Mouse (Mus musculus) embryonic facial prominence, embryonic 11.5 days (tissue): ENCODE data around the gene Mob1b. TPM values are rescaled to one million over a fixed set of nuclear protein-coding genes. Genes with fewer than 3 reads are reported as not detected.
"Not testable (repeated sequence)": the region's sequence is repeated elsewhere in the genome, so short reads cannot be mapped to it uniquely, and the experiment has no call there.

ENCODE experiments used
- ATAC-seq: fragments of 200-750 bp; cut with Nextera tagmentation; replicated peaks from 2 replicates; pipeline ENCODE4 v1.8.0; 2017; ENCODE audit warnings: low read depth; ENCODE audit not compliant: insufficient number of reproducible peaks, low FRiP score, low TSS enrichment
- DNase-seq: peaks from one replicate; pipeline ENCODE4 v3.0.0-alpha.2; 2015; ENCODE audit warnings: low spot score
- H3K27ac ChIP-seq: fragments of 300-500 bp; sonication (generic); replicated peaks from 2 replicates; pipeline ENCODE4 v1.5.1; 2014; ENCODE audit warnings: mild to moderate bottlenecking, low read depth, low read length, control low read depth
- H3K27me3 ChIP-seq: fragments of 300-500 bp; sonication (generic); 2 replicates; pipeline ENCODE4 v1.6.1; 2014; ENCODE audit warnings: mild to moderate bottlenecking, low read length, moderate library complexity, mixed read lengths; ENCODE audit not compliant: control insufficient read depth, insufficient read depth
- H3K36me3 ChIP-seq: fragments of 300-500 bp; sonication (generic); replicated peaks from 2 replicates; pipeline ENCODE4 v1.6.1; 2014; ENCODE audit warnings: low read depth, mild to moderate bottlenecking, low read length, moderate library complexity, mixed read lengths; ENCODE audit not compliant: control insufficient read depth, insufficient read depth
- H3K4me1 ChIP-seq: fragments of 300-500 bp; sonication (generic); 2 replicates; pipeline ENCODE4 v1.6.1; 2014; ENCODE audit warnings: low read length, mixed read lengths; ENCODE audit not compliant: control insufficient read depth, insufficient read depth
- H3K4me2 ChIP-seq: fragments of 300-500 bp; sonication (generic); 2 replicates; pipeline ENCODE4 v1.6.1; 2014; ENCODE audit warnings: low read depth, mild to moderate bottlenecking, control low read depth, low read length, moderate library complexity
- H3K4me3 ChIP-seq: fragments of 300-500 bp; sonication (generic); 2 replicates; pipeline ENCODE4 v1.5.1; 2014; ENCODE audit warnings: low read depth, low read length, control low read depth
- H3K9ac ChIP-seq: fragments of 300-500 bp; sonication (generic); replicated peaks from 2 replicates; pipeline ENCODE4 v1.6.1; 2014; ENCODE audit warnings: mild to moderate bottlenecking, control low read depth, low read length
- H3K9me3 ChIP-seq: fragments of 300-500 bp; sonication (generic); replicated peaks from 2 replicates; pipeline ENCODE4 v1.6.1; 2016; ENCODE audit warnings: mild to moderate bottlenecking, low read length, inconsistent platforms, mixed read lengths; ENCODE audit not compliant: control insufficient read depth
- WGBS: fragments of 180-500 bp; shearing (Covaris S2); extraction: QIAGEN DNeasy Blood & Tissue Kit; methylation state at CpG from one replicate; pipeline ENCODE4 v1.1.7; 2014; 5-methylcytosine and 5-hydroxymethylcytosine counted together
- polyA plus RNA-seq: library from polyadenylated mRNA; unstranded; fragments of >200 nt; fragmentation: Nextera tagmentation; extraction: Ambion mirVana; gene quantifications from 2 replicates; pipeline ENCODE4 v1.2.1, GENCODE M21; 2014

Mob1b gene
- polyA plus RNA-seq, 1 experiment from 2014 or later: 13.7 TPM

DNA sequence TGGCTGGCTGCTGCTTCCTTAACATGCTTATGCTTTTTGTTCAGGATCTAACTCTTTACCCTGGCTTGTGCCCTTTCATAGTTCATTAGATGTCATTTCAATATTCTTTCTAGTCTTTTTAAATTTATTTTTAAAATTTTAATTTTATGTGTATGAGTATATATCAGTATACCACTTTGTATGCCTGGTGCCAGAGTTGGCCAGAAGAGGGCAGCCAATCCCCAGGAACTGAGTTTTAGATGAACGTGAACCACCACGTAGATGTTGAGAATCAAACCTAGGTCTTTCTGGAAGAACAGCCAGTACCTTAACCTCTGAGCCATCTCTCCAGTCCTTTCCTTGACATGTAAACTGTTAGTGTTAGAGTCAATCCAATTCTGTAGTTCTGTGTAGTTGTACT lies 14.1 kb downstream of the Mob1b start:
- Histone ChIP-seq H3K9me3 (no peaks in the 10 kb centered on the region), H3K4me3 (no peak overlapping the region), H3K4me1 (no peaks in the 10 kb centered on the region), H3K4me2 (no peak overlapping the region), H3K27me3 (no peaks in the 10 kb centered on the region), H3K9ac (no peak overlapping the region), H3K27ac (no peak overlapping the region), H3K36me3 (no peaks in the 10 kb centered on the region)
- ATAC-seq: no peak
- DNase-seq: no peak
- 96% methylated on average over 2 of the region's 2 CpGs for WGBS

DNA sequence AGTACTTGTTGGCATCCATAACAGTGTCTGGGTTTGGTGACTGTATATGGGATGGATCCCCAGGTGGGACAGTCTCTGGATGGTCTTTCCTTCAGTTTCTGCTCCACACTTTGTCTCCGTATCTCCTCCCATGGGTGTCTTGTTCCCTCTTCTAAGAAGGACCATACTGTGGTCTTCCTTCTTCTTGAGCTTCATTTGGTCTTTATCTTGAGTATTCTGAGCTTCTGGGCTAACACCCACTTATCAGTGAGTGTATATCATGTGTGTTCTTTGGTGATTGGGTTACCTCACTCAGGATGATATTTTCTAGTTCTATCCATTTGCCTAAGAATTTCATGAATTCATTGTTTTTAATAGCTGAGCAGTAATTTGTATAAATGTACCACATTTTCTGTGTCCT lies 20.4 kb downstream of the Mob1b start:
- not testable (repeated sequence) for ATAC-seq, H3K36me3 ChIP-seq, H3K9ac ChIP-seq, H3K4me2 ChIP-seq, H3K4me3 ChIP-seq, H3K4me1 ChIP-seq, H3K27me3 ChIP-seq, DNase-seq, H3K27ac ChIP-seq, H3K9me3 ChIP-seq
- 85% methylated on average over 1 of the region's 1 CpGs for WGBS

DNA sequence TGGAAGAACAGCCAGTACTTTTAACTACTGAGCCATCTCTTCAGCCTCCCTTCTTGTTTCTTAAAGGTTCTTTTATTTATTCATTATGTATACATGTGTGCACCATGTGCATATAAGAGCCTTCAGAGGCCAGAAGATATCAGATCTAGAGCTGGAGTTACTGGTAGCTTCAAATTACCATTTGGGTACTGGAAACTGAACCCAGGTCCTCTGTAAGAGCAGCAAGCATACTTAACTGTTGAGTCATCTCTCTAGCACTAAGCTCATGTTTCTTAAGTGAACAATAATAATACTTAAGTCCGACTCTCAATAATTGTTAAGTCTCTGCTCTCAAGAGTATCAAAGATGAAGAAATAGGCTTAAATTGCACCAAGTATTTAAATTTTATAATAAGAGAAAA lies 27.1 kb downstream of the Mob1b start:
- WGBS: 73% methylated on average over 1 of the region's 1 CpGs
- ATAC-seq (no peak), DNase-seq (no peak)
- H3K9me3 ChIP-seq: no peaks in the 10 kb centered on the region
- H3K27me3 ChIP-seq: no peaks in the 10 kb centered on the region
- H3K4me1 ChIP-seq: no peaks in the 10 kb centered on the region
- H3K27ac ChIP-seq: no peak overlapping the region
- no peak overlapping the region for H3K4me3 ChIP-seq
- H3K36me3 ChIP-seq: no peaks in the 10 kb centered on the region
- H3K9ac ChIP-seq: no peak overlapping the region
- H3K4me2 ChIP-seq: no peak overlapping the region

DNA sequence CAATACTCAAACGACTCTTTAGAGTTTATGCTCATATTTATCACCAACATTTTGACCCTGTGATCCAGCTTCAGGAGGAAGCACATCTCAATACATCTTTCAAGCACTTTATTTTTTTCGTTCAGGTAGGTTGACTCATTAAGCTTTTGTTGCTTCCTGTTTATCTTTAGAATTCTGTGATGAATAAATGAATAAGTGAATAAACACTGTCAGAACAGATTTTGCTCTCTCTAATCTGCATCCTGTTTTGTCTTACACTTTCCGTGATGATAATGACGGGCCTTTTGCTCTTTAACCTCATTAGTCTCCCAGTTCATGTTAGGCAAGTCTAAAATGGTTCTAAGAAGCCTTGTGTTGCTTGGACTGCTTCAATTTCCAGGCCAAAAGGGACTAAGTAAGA lies 32.5 kb downstream of the Mob1b start:
- no peak overlapping the region for H3K27ac ChIP-seq
- no peak overlapping the region for H3K9ac ChIP-seq
- 87% methylated on average over 4 of the region's 4 CpGs for WGBS
- no peak for ATAC-seq
- H3K4me3 ChIP-seq: no peak overlapping the region
- no peaks in the 10 kb centered on the region for H3K36me3 ChIP-seq
- H3K9me3 ChIP-seq: no peaks in the 10 kb centered on the region
- no peaks in the 10 kb centered on the region for H3K27me3 ChIP-seq
- no peak for DNase-seq
- no peak overlapping the region for H3K4me2 ChIP-seq
- H3K4me1 ChIP-seq: no peaks in the 10 kb centered on the region

DNA sequence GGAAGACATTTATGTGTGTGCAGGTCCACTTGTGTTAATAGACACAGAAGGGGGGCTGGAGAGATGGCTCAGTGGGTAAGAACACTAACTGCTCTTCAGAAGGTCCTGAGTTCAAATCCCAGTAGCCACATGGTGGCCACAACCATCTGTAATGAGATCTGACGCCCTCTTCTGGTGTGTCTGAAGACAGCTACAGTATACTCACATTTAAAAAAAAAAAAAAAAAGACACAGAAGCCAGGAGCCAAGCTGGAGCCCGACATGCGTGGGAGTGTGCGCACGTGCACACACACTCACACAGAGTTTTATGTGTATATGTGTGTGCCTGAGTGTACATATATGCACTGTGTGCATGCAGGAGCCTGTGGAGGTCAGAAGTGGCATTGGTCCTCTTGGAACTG lies 42.0 kb downstream of the Mob1b start:
- no peak overlapping the region for H3K27ac ChIP-seq
- 88% methylated on average over 5 of the region's 5 CpGs for WGBS
- no peaks in the 10 kb centered on the region for H3K9me3 ChIP-seq
- H3K36me3 ChIP-seq: no peaks in the 10 kb centered on the region
- no peaks in the 10 kb centered on the region; the same call in 1 of the 2 replicates for H3K4me1 ChIP-seq
- H3K4me3 ChIP-seq: no peak overlapping the region
- ATAC-seq (no peak), DNase-seq (no peak)
- H3K4me2 ChIP-seq: no peak overlapping the region
- no peak overlapping the region for H3K9ac ChIP-seq
- H3K27me3 ChIP-seq: no peaks in the 10 kb centered on the region

DNA sequence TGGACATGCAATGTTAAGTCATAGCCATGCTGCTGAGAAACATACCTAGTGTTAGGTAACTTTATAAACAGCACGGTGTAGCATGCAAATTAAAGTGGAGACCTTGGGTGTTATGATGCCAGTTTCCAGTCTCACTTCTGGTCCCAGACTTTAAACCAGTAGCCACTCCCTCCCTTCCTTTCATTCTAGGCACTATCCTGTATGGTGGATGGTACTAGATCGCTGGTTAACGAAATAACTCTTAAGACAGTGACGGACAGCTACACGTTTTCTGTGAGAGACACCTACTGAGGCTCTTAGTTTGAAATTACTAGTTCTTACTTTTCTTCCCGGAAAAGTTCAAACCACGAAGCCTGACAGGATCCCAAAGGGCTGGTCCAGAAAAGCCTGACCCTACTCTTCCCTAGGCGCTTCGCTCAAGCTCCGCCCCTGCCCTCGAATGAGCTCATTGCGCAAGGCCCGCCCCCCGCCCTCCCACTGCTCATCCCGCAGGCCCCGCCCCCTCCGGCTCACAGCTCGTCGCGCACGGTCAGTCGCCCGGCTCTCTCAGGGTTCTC lies 43.9 kb downstream of the Mob1b start:
- DNase-seq (no peak), ATAC-seq (peak; percentile 72)
- H3K27ac ChIP-seq: no peak overlapping the region
- no peak overlapping the region; the same call in none of the 2 replicates for H3K9ac ChIP-seq
- H3K36me3 ChIP-seq: no peaks in the 10 kb centered on the region
- H3K9me3 ChIP-seq: no peaks in the 10 kb centered on the region
- peak overlapping the region; percentile 26 for H3K4me2 ChIP-seq
- WGBS: under 1% methylated on average over 23 of the region's 23 CpGs
- H3K27me3 ChIP-seq: no peaks in the 10 kb centered on the region
- peak overlapping the region; percentile 69 for H3K4me3 ChIP-seq
- H3K4me1 ChIP-seq: no peaks in the 10 kb centered on the region; the same call in 1 of the 2 replicates

DNA sequence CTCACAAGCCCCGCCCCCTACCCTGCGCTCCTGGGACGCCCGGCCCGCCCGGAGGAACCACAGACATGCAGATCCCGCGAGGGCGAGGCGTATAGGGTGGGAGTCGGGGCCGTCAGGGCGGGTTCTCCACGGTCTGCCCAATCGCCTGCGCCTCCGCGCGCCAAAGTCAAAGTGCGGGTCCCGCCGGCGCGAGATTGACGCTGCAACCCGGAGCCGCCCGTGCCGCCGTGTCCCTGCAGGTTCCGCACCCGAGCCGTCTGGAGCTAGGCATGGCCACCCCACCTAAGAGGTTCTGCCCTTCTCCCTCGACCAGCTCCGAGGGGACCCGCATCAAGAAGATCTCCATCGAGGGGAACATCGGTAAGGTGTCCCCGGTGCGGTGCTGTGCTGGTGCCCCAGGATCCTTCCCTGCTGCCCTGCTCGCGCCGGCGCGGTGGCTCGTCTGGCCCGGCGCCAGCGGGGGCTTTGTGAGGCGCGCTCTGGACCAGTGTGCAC lies 44.4 kb downstream of the Mob1b start, which contains the start of gene Dck:
Dck (plus strand) TSS at position 10 of the 495 bp plus-strand sequence.
- DNase-seq: peak; percentile 99
- no peaks in the 10 kb centered on the region for H3K27me3 ChIP-seq
- H3K27ac ChIP-seq: peak within 1 kb of the TSS; percentile 89
- peak; percentile 100 for ATAC-seq
- H3K4me3 ChIP-seq: peak within 1 kb of the TSS; percentile 69
- H3K9ac ChIP-seq: peak within 1 kb of the TSS; percentile 85
- H3K4me1 ChIP-seq: no peaks in the 10 kb centered on the region; the same call in 1 of the 2 replicates
- no peaks in the 10 kb centered on the region for H3K36me3 ChIP-seq
- peak within 1 kb of the TSS; percentile 32 for H3K4me2 ChIP-seq
- 0% methylated on average over 48 of the region's 51 CpGs for WGBS
- no peaks in the 10 kb centered on the region for H3K9me3 ChIP-seq

DNA sequence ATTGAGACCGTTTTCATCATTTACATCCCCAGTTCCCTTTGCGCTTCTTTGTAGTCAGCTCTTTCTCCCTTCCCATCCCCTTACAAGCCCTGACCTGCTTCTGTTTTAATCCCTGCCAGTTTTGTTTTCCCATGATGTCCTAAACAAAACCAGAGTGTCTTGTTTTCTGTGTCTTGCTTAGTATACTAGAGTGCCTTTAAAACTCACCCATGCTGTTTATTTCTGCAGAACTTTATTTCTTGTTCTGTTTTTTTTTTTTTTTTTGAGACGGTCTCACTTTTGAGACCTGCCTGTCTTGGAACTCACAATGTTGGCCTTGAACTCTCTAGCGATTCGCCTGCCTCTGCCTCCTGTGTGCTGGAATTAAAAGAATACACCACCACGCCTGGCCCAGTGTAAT lies 44.9 kb downstream of the Mob1b start:
- Histone ChIP-seq H3K36me3 (no peaks in the 10 kb centered on the region), H3K9me3 (no peaks in the 10 kb centered on the region), H3K27me3 (no peaks in the 10 kb centered on the region), H3K4me2 (peak overlapping the region; percentile 32), H3K4me1 (no peaks in the 10 kb centered on the region; the same call in 1 of the 2 replicates), H3K9ac (peak overlapping the region; percentile 85), H3K27ac (peak overlapping the region; percentile 89; the same call in 1 of the 2 replicates), H3K4me3 (peak overlapping the region; percentile 69)
- 16% methylated on average over 6 of the region's 6 CpGs for WGBS
- peak; percentile 47 for DNase-seq
- no peak for ATAC-seq
